Mouse (Mus musculus) lung, postnatal 25 days (tissue): ENCODE results near the gene Lenep.

Source experiments
- DNase-seq: peaks from one replicate; pipeline ENCODE4 v3.0.0; 2022; ENCODE audit warnings: low spot score

Gene Lenep

GRCm38 (mm10) chr3:89377831-89378230 is 24.8 kb downstream of the Lenep start:
- no peak for DNase-seq

GRCm38 (mm10) chr3:89373581-89374231 is 28.9 kb downstream of the Lenep start:
- DNase-seq, result no peak

- no peak for DNase-seq
Measured at GRCm38 (mm10) chr3:89367338-89367737, 35.3 kb downstream of the Lenep start.

- no peak for DNase-seq
Measured at GRCm38 (mm10) chr3:89365486-89366414, 36.8 kb downstream of the Lenep start.

- DNase-seq, result no peak
Measured at GRCm38 (mm10) chr3:89365153-89365485, 37.5 kb downstream of the Lenep start, which contains the start of gene Dcst1. Gene Dcst1, minus strand, starts transcription at chr3:89365253.

GRCm38 (mm10) chr3:89364631-89365030 is 38.0 kb downstream of the Lenep start:
- DNase-seq, result no peak

- DNase-seq, result no peak
Measured at GRCm38 (mm10) chr3:89361675-89362074, 40.9 kb downstream of the Lenep start, which contains the start of gene Dcst2. Gene Dcst2, plus strand, starts transcription at chr3:89361975.

GRCm38 (mm10) chr3:89360237-89360636 is 42.4 kb downstream of the Lenep start:
- no peak for DNase-seq

GRCm38 (mm10) chr3:89359630-89360029 is 43.0 kb downstream of the Lenep start:
- DNase-seq, result no peak

GRCm38 (mm10) chr3:89356029-89356428 is 46.6 kb downstream of the Lenep start:
- DNase-seq, result no peak

- DNase-seq, result no peak
Measured at GRCm38 (mm10) chr3:89355512-89355902, 47.1 kb downstream of the Lenep start.

- peak; percentile 89 for DNase-seq
Measured at GRCm38 (mm10) chr3:89354816-89355511, 47.6 kb downstream of the Lenep start.

- DNase-seq, result peak; percentile 38
Measured at GRCm38 (mm10) chr3:89351271-89351670, 51.3 kb downstream of the Lenep start.
